Mouse (Mus musculus) forebrain, embryonic 11.5 days (tissue): ENCODE data around the gene Taf13. TPM values are rescaled to one million over a fixed set of nuclear protein-coding genes. Genes with fewer than 3 reads are reported as not detected.

ENCODE experiments used
- ATAC-seq: fragments of 200-750 bp; cut with Nextera tagmentation; replicated peaks from 2 replicates; pipeline ENCODE4 v1.8.0; 2017; ENCODE audit warnings: moderate TSS enrichment; ENCODE audit not compliant: low FRiP score
- DNase-seq: peaks from one replicate; pipeline ENCODE4 v3.0.0-alpha.2; 2017; ENCODE audit warnings: low spot score
- H3K27ac ChIP-seq: fragments of 300-500 bp; sonication (generic); 2 replicates; pipeline ENCODE4 v1.5.1; 2014; ENCODE audit warnings: low read depth, low read length
- H3K27me3 ChIP-seq: fragments of 300-500 bp; sonication (generic); 2 replicates; pipeline ENCODE4 v1.6.1; 2014; ENCODE audit warnings: mild to moderate bottlenecking, low read length, mixed read lengths; ENCODE audit not compliant: control insufficient read depth, insufficient read depth
- H3K36me3 ChIP-seq: fragments of 300-500 bp; sonication (generic); 2 replicates; pipeline ENCODE4 v1.6.1; 2014; ENCODE audit warnings: mild to moderate bottlenecking, low read length, moderate library complexity, mixed read lengths; ENCODE audit not compliant: control insufficient read depth, insufficient read depth
- H3K4me1 ChIP-seq: fragments of 300-500 bp; sonication (generic); replicated peaks from 2 replicates; pipeline ENCODE4 v1.6.1; 2014; ENCODE audit warnings: low read length, mixed read lengths; ENCODE audit not compliant: control insufficient read depth, insufficient read depth
- H3K4me2 ChIP-seq: fragments of 300-500 bp; sonication (generic); 2 replicates; pipeline ENCODE4 v1.6.1; 2014; ENCODE audit warnings: low read depth, mild to moderate bottlenecking, low read length, moderate library complexity, mixed read lengths; ENCODE audit not compliant: severe bottlenecking
- H3K4me3 ChIP-seq: fragments of 300-500 bp; sonication (generic); 2 replicates; pipeline ENCODE4 v1.5.1; 2014; ENCODE audit warnings: low read depth, low read length
- H3K9ac ChIP-seq: fragments of 300-500 bp; sonication (generic); 2 replicates; pipeline ENCODE4 v1.6.1; 2014; ENCODE audit warnings: low read length
- H3K9me3 ChIP-seq: fragments of 300-500 bp; sonication (generic); 2 replicates; pipeline ENCODE4 v1.6.1; 2016; ENCODE audit warnings: low read length, mixed read lengths; ENCODE audit not compliant: control insufficient read depth
- WGBS: fragments of 180-500 bp; shearing (Covaris S2); extraction: QIAGEN DNeasy Blood & Tissue Kit; methylation state at CpG from one replicate; pipeline ENCODE4 v1.1.7; 2014; 5-methylcytosine and 5-hydroxymethylcytosine counted together
- microRNA-seq: library from miRNA; unstranded; fragments of <30 nt; microRNA quantifications from one replicate; pipeline ENCODE4, GENCODE M21; 2016; ENCODE audit not compliant: insufficient number of aligned reads
- polyA plus RNA-seq: library from polyadenylated mRNA; unstranded; fragments of >200 nt; fragmentation: Nextera tagmentation; extraction: Ambion mirVana; gene quantifications from 2 replicates; pipeline ENCODE4 v1.2.1, GENCODE M21; 2014

Gene Taf13
- polyA plus RNA-seq, 1 experiment from 2014 or later = 63.1 TPM

- peak overlapping the region; percentile 87 for H3K27ac ChIP-seq
- no peaks in the 10 kb centered on the region for H3K4me1 ChIP-seq
- WGBS = under 1% methylated on average over 61 of the region's 61 CpGs
- no peaks in the 10 kb centered on the region for H3K36me3 ChIP-seq
- DNase-seq = no peak
- peak; percentile 86 for ATAC-seq
- peak overlapping the region; percentile 92 for H3K4me3 ChIP-seq
- H3K9ac ChIP-seq = peak overlapping the region; percentile 75
- H3K4me2 ChIP-seq = peak overlapping the region; percentile 95
- no peaks in the 10 kb centered on the region for H3K9me3 ChIP-seq
- H3K27me3 ChIP-seq = no peaks in the 10 kb centered on the region
Measured at GRCm38 (mm10) chr3:108591530-108592522, 20.3 kb downstream of the Taf13 start.

- Histone ChIP-seq H3K9me3 (no peaks in the 10 kb centered on the region), H3K4me1 (no peaks in the 10 kb centered on the region), H3K4me2 (no peak overlapping the region), H3K27me3 (no peaks in the 10 kb centered on the region), H3K9ac (no peak overlapping the region), H3K36me3 (no peaks in the 10 kb centered on the region), H3K4me3 (no peak overlapping the region), H3K27ac (no peak overlapping the region)
- no peak for ATAC-seq
- DNase-seq = no peak
- 71% methylated on average over 3 of the region's 3 CpGs for WGBS
Measured at GRCm38 (mm10) chr3:108608906-108609305, 37.4 kb downstream of the Taf13 start.

Small RNA genes lying within 50 kb of the gene (microRNA-seq; reads per million reads assigned to microRNA genes)
- not detected for gene Gm22860

Other genes starting within 250 kb of the Taf13 start
- not detected in 2 replicates for gene Mybphl, start 206.8 kb upstream of the Taf13 start, polyA plus RNA-seq
- gene Psrc1, start 187.9 kb upstream of the Taf13 start, polyA plus RNA-seq = 99.5 and 102 TPM in 2 replicates
- gene Celsr2, start 156.1 kb upstream of the Taf13 start, polyA plus RNA-seq = 52.0 and 68.1 TPM in 2 replicates
- 180 and 189 TPM in 2 replicates for gene Sars, start 126.5 kb upstream of the Taf13 start, polyA plus RNA-seq
- gene 1700013F07Rik, start 37.5 kb upstream of the Taf13 start, polyA plus RNA-seq = 0.63 and 0.68 TPM in 2 replicates
- gene 5330417C22Rik, start 35.2 kb upstream of the Taf13 start, polyA plus RNA-seq = 2.2 and 2.8 TPM in 2 replicates
- gene Tmem167b, start 9.2 kb upstream of the Taf13 start, polyA plus RNA-seq = 49.4 and 53.3 TPM in 2 replicates
- gene Wdr47, start 19.6 kb downstream of the Taf13 start, polyA plus RNA-seq = 30.1 and 32.2 TPM in 2 replicates
- gene Clcc1, start 82.2 kb downstream of the Taf13 start, polyA plus RNA-seq = 64.7 and 73.9 TPM in 2 replicates
- 120 TPM in 2 replicates for gene Gpsm2, start 150.6 kb downstream of the Taf13 start, polyA plus RNA-seq
- gene Aknad1, start 168.0 kb downstream of the Taf13 start, polyA plus RNA-seq = not detected in 2 replicates